Mouse (Mus musculus): Measurements from ENCODE around the gene Plcd4. TPM values are rescaled to one million over a fixed set of nuclear protein-coding genes. Genes with fewer than 3 reads are reported as not detected.

Plcd4 gene
- total and polyA plus RNA-seq, 3 experiments, result 0.15 to 0.77 TPM; not detected in 1

- H3K4me1 ChIP-seq (ENCODE audit: control insufficient read depth in 1 of 2, insufficient read depth in 2 of 2, low read length in 2 of 2), result no peaks in the 10 kb centered on the region
- no peak for DNase-seq (ENCODE audit: low read depth, low spot score)
- H3K9ac ChIP-seq (ENCODE audit: control insufficient read depth, low read depth, low read length, poor library complexity, severe bottlenecking), result no peak overlapping the region
- H3K27me3 ChIP-seq (ENCODE audit: control insufficient read depth in 1 of 2, insufficient read depth in 2 of 2, low read length in 2 of 2), result no peaks in the 10 kb centered on the region
- no peaks in the 10 kb centered on the region for H3K9me3 ChIP-seq (replicated peaks; ENCODE audit: insufficient read depth, low read length)
- no peak for TF ChIP-seq RCOR1 (IDR thresholded peaks at IDR 0.05; ENCODE audit: low read depth, low read length)
- no peak for TF ChIP-seq SMC3 (IDR thresholded peaks at IDR 0.05; ENCODE audit: low read depth, low read length)
- no peak for TF ChIP-seq NELFE (IDR thresholded peaks at IDR 0.05; ENCODE audit: low read depth, low read length)
- TF ChIP-seq CTCF (IDR thresholded peaks at IDR 0.05 in 2 of 3, conservative IDR thresholded peaks at IDR 0.05 in 1 of 3; ENCODE audit: control insufficient read depth in 1 of 3, insufficient read depth in 1 of 3, low read depth in 2 of 3, low read length in 3 of 3, poor library complexity in 1 of 3, severe bottlenecking in 1 of 3), result 0 out of 6 replicates have a peak, but pooled peaks of 1 of the 3 experiments have one; percentile 13
- TF ChIP-seq RAD21 (IDR thresholded peaks at IDR 0.05; ENCODE audit: low read depth, low read length), result no peak
- no peak for TF ChIP-seq BHLHE40 (IDR thresholded peaks at IDR 0.05; ENCODE audit: borderline replicate concordance, low read depth, low read length)
- TF ChIP-seq EP300 (IDR thresholded peaks at IDR 0.05; ENCODE audit: low read depth in 1 of 2, low read length in 2 of 2), result no peak
- no peak for TF ChIP-seq POLR2AphosphoS2 (IDR thresholded peaks at IDR 0.05; ENCODE audit: low read length)
- 0 out of 2 replicates have a peak, but pooled peaks cover 2% of the 10 kb centered on the region for H3K79me2 ChIP-seq (ENCODE audit: control insufficient read depth, insufficient read depth, low read length, poor library complexity)
- peaks cover 0 to 38% of the 10 kb centered on the region in 2 experiments; a peak in 2 of 4 replicates for H3K36me3 ChIP-seq (ENCODE audit: control insufficient read depth in 1 of 2, insufficient read depth in 2 of 2, low read length in 2 of 2)
- H3K4me3 ChIP-seq (ENCODE audit: control insufficient read depth in 1 of 2, insufficient read depth in 1 of 2, low read depth in 2 of 2, low read length in 2 of 2), result no peak overlapping the region
- H3K27ac ChIP-seq (ENCODE audit: control insufficient read depth, low read depth, low read length), result no peak overlapping the region
Measured at GRCm38 (mm10) chr1:74569739-74570719, 27.3 kb downstream of the Plcd4 start.

- Histone ChIP-seq H3K27ac (ENCODE audit: control insufficient read depth, low read depth, low read length) (no peak overlapping the region), H3K4me3 (ENCODE audit: control insufficient read depth in 1 of 2, insufficient read depth in 1 of 2, low read depth in 2 of 2, low read length in 2 of 2) (no peak overlapping the region), H3K79me2 (ENCODE audit: control insufficient read depth, insufficient read depth, low read length, poor library complexity) (peaks cover 32% of the 10 kb centered on the region), H3K9ac (ENCODE audit: control insufficient read depth, low read depth, low read length, poor library complexity, severe bottlenecking) (no peak overlapping the region), H3K4me1 (ENCODE audit: control insufficient read depth in 1 of 2, insufficient read depth in 2 of 2, low read length in 2 of 2) (peaks cover 17 to 30% of the 10 kb centered on the region in 2 experiments), H3K36me3 (ENCODE audit: control insufficient read depth in 1 of 2, insufficient read depth in 2 of 2, low read length in 2 of 2) (peaks cover 37 to 39% of the 10 kb centered on the region in 2 experiments), H3K9me3 (replicated peaks; ENCODE audit: insufficient read depth, low read length) (no peaks in the 10 kb centered on the region), H3K27me3 (ENCODE audit: control insufficient read depth in 1 of 2, insufficient read depth in 2 of 2, low read length in 2 of 2) (no peaks in the 10 kb centered on the region)
- TF ChIP-seq ZC3H11A (IDR thresholded peaks at IDR 0.05; ENCODE audit: low read depth, low read length) (no peak), POLR2AphosphoS5 (IDR thresholded peaks at IDR 0.05; ENCODE audit: borderline replicate concordance, low read depth, low read length) (no peak), JUND (IDR thresholded peaks at IDR 0.05; ENCODE audit: low read depth, low read length) (no peak), ZKSCAN1 (IDR thresholded peaks at IDR 0.05; ENCODE audit: low read depth, low read length) (no peak), TBP (IDR thresholded peaks at IDR 0.05; ENCODE audit: low read depth, low read length) (no peak), EP300 (IDR thresholded peaks at IDR 0.05; ENCODE audit: low read depth in 1 of 2, low read length in 2 of 2) (no peak), RAD21 (IDR thresholded peaks at IDR 0.05; ENCODE audit: low read depth, low read length) (no peak), BHLHE40 (IDR thresholded peaks at IDR 0.05; ENCODE audit: borderline replicate concordance, low read depth, low read length) (no peak), MAZ (IDR thresholded peaks at IDR 0.05; ENCODE audit: low read depth, low read length) (no peak), KAT2A (conservative IDR thresholded peaks at IDR 0.05; ENCODE audit: low read depth, low read length) (no peak), GABPA (IDR thresholded peaks at IDR 0.05; ENCODE audit: low read depth, low read length) (no peak), CTCF (IDR thresholded peaks at IDR 0.05 in 2 of 3, conservative IDR thresholded peaks at IDR 0.05 in 1 of 3; ENCODE audit: control insufficient read depth in 1 of 3, insufficient read depth in 1 of 3, low read depth in 2 of 3, low read length in 3 of 3, poor library complexity in 1 of 3, severe bottlenecking in 1 of 3) (no peak)
- no peak for DNase-seq (ENCODE audit: low read depth, low spot score)
Measured at GRCm38 (mm10) chr1:74582621-74583020, 39.9 kb downstream of the Plcd4 start.
